Mouse (Mus musculus): Measurements from ENCODE around the gene Pacrg. TPM values are rescaled to one million over a fixed set of nuclear protein-coding genes. Genes with fewer than 3 reads are reported as not detected.

Gene Pacrg
- total and polyA plus RNA-seq, 3 experiments: not detected

DNA sequence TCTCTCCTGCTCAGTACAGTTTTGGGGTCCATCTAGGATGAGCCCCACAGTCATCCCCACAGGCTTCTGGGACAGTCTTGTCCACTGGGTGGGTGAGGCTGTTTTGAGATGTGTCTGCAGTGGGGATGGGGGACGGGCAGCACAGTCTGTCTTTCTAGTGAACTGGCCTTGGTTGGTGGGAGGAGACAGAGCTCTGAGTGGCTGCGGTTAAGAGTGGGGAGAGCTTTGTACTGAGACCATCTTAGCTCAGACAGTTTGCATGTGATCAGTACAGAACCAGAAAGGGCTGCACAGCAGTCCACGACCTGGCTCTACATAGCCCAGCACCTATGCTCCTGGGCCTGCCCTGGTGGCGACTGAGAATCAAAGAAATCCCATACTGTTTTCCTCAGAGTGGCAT, 446.3 kb downstream of the Pacrg start:
- Histone ChIP-seq H3K79me2 (replicated peaks; ENCODE audit: control insufficient read depth, extremely low read depth, insufficient read depth, poor library complexity, severe bottlenecking) (no peaks in the 10 kb centered on the region), H3K27ac (ENCODE audit: insufficient read depth, low read depth) (no peak overlapping the region), H3K9ac (ENCODE audit: insufficient read depth, low read depth) (no peak overlapping the region), H3K4me3 (replicated peaks in 1 of 3; ENCODE audit: low read depth in 2 of 3, low read length in 2 of 3, poor library complexity in 1 of 3) (no peak overlapping the region), H3K27me3 (replicated peaks) (no peaks in the 10 kb centered on the region), H3K4me1 (ENCODE audit: control insufficient read depth in 1 of 2, insufficient read depth in 2 of 2) (peaks cover 0 to 18% of the 10 kb centered on the region in 2 experiments; a peak in 2 of 4 replicates), H3K9me3 (replicated peaks; ENCODE audit: low read length) (no peaks in the 10 kb centered on the region), H3K4me2 (ENCODE audit: insufficient read depth, low read depth, poor library complexity, severe bottlenecking) (no peak overlapping the region), H3K36me3 (replicated peaks in 1 of 2; ENCODE audit: control insufficient read depth in 1 of 2, insufficient read depth in 1 of 2, low read length in 1 of 2) (no peaks in the 10 kb centered on the region)
- in situ Hi-C loops (cut with MboI; ENCODE audit: low pct_ligation_motif_present, low pct_unique_long_range_greater_than_20kb, low sequenced_read_pairs) (no loop called here), dilution Hi-C loops (cut with MboI; ENCODE audit: extremely low pct_ligation_motif_present, extremely low pct_unique_long_range_greater_than_20kb, low sequenced_read_pairs) (no loop called here)
- no peak for DNase-seq (ENCODE audit: extremely low read depth)
- no peak for TF ChIP-seq ZC3H11A (IDR thresholded peaks at IDR 0.05; ENCODE audit: low read depth, low read length)
- TF ChIP-seq ZNF384 (IDR thresholded peaks at IDR 0.05; ENCODE audit: low read depth, low read length): no peak
- TF ChIP-seq JUN (IDR thresholded peaks at IDR 0.05; ENCODE audit: insufficient read depth, low read depth, low read length): no peak
- no peak for TF ChIP-seq POLR2AphosphoS2 (IDR thresholded peaks at IDR 0.05; ENCODE audit: low read depth, low read length)
- TF ChIP-seq E2F4 (IDR thresholded peaks at IDR 0.05; ENCODE audit: insufficient replicate concordance, low read depth, low read length): no peak
- no peak for TF ChIP-seq UBTF (IDR thresholded peaks at IDR 0.05; ENCODE audit: low read depth, low read length)

DNA sequence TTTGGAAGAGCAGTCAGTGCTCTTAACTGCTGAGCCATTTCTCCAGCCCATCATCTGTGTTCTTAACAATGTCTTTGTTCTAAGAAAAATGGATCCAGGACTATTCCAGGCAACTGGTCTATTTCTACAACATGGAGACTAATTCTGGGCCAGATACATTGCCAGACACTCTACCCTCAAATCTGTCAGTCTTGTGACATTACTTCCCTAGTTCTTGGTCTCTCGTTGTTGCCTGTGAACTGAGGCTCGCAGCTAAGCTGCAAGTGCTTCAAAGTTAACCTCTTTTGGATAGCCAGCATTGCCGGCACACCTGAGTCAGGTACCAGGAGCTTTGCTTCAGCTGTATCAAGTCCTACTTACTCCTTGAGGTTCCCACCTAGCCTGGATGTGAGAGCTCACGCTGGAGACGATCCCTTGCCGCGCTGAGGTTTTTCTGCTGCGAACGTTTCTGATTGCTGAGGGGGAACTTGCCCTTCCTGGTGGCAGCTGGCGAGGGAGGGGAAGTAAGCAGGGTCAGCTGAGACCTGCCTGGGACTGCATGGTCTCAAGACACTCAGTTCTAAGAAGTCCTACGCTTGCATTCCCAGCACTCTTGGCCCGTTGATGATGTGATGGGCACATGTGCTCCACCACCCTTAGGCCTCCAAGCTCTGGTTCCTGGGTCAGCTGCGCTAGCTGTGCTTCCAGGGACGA, 447.6 kb downstream of the Pacrg start:
- dilution Hi-C loops (cut with MboI; ENCODE audit: extremely low pct_ligation_motif_present, extremely low pct_unique_long_range_greater_than_20kb, low sequenced_read_pairs): no loop called here

More for the DNA sequence above, 447.6 kb downstream of the Pacrg start:
- Histone ChIP-seq H3K9ac (ENCODE audit: insufficient read depth, low read depth) (no peak overlapping the region), H3K4me2 (ENCODE audit: insufficient read depth, low read depth, poor library complexity, severe bottlenecking) (no peak overlapping the region), H3K4me1 (ENCODE audit: control insufficient read depth in 1 of 2, insufficient read depth in 2 of 2) (peaks cover 0 to 6% of the 10 kb centered on the region in 2 experiments; a peak in 1 of 4 replicates), H3K79me2 (replicated peaks; ENCODE audit: control insufficient read depth, extremely low read depth, insufficient read depth, poor library complexity, severe bottlenecking) (no peaks in the 10 kb centered on the region), H3K36me3 (replicated peaks in 1 of 2; ENCODE audit: control insufficient read depth in 1 of 2, insufficient read depth in 1 of 2, low read length in 1 of 2) (no peaks in the 10 kb centered on the region), H3K27ac (ENCODE audit: insufficient read depth, low read depth) (no peak overlapping the region), H3K27me3 (replicated peaks) (no peaks in the 10 kb centered on the region), H3K9me3 (replicated peaks; ENCODE audit: low read length) (no peaks in the 10 kb centered on the region), H3K4me3 (replicated peaks in 1 of 3; ENCODE audit: low read depth in 2 of 3, low read length in 2 of 3, poor library complexity in 1 of 3) (no peak overlapping the region)
- TF ChIP-seq RCOR1 (conservative IDR thresholded peaks at IDR 0.05; ENCODE audit: low read depth, low read length): no peak
- no peak for TF ChIP-seq TBP (conservative IDR thresholded peaks at IDR 0.05; ENCODE audit: low read depth, low read length)
- no peak for TF ChIP-seq HCFC1 (IDR thresholded peaks at IDR 0.05; ENCODE audit: low read depth, low read length)
- TF ChIP-seq CHD1 (IDR thresholded peaks at IDR 0.05; ENCODE audit: low read depth, low read length): no peak
- no peak for TF ChIP-seq JUND (conservative IDR thresholded peaks at IDR 0.05; ENCODE audit: low read depth, low read length)
- no peak for TF ChIP-seq MEF2A (IDR thresholded peaks at IDR 0.05; ENCODE audit: borderline replicate concordance, low read depth, low read length)
- no peak for TF ChIP-seq E2F4 (IDR thresholded peaks at IDR 0.05; ENCODE audit: insufficient replicate concordance, low read depth, low read length)
- no peak for TF ChIP-seq GABPA (IDR thresholded peaks at IDR 0.05; ENCODE audit: insufficient replicate concordance, low read depth, low read length)
- no peak for TF ChIP-seq POLR2A (IDR thresholded peaks at IDR 0.05; ENCODE audit: low read depth, low read length)
- TF ChIP-seq ZC3H11A (IDR thresholded peaks at IDR 0.05; ENCODE audit: low read depth, low read length): no peak
- no peak for TF ChIP-seq NELFE (IDR thresholded peaks at IDR 0.05; ENCODE audit: low read depth, low read length)
- no peak for TF ChIP-seq UBTF (IDR thresholded peaks at IDR 0.05; ENCODE audit: low read depth, low read length)
- TF ChIP-seq PAX5 (IDR thresholded peaks at IDR 0.05; ENCODE audit: low read length): no peak
- no peak for TF ChIP-seq MAFK (IDR thresholded peaks at IDR 0.05; ENCODE audit: insufficient replicate concordance, low read length)
- TF ChIP-seq CHD2 (IDR thresholded peaks at IDR 0.05; ENCODE audit: low read length): no peak
- no peak for TF ChIP-seq CTCF (conservative IDR thresholded peaks at IDR 0.05 in 1 of 2, IDR thresholded peaks at IDR 0.05 in 1 of 2; ENCODE audit: low read depth in 2 of 2, low read length in 2 of 2)
- TF ChIP-seq NRF1 (IDR thresholded peaks at IDR 0.05; ENCODE audit: low read depth, low read length): no peak
- TF ChIP-seq EP300 (IDR thresholded peaks at IDR 0.05; ENCODE audit: low read length): no peak
- no peak for TF ChIP-seq SIN3A (IDR thresholded peaks at IDR 0.05; ENCODE audit: low read length)
- no peak for TF ChIP-seq MYC (IDR thresholded peaks at IDR 0.05; ENCODE audit: low read depth, low read length)
- in situ Hi-C loops (cut with MboI; ENCODE audit: low pct_ligation_motif_present, low pct_unique_long_range_greater_than_20kb, low sequenced_read_pairs): no loop called here
- no peak for DNase-seq (ENCODE audit: extremely low read depth)
